Mouse (Mus musculus): ENCODE results near the gene Emilin1.

DNA sequence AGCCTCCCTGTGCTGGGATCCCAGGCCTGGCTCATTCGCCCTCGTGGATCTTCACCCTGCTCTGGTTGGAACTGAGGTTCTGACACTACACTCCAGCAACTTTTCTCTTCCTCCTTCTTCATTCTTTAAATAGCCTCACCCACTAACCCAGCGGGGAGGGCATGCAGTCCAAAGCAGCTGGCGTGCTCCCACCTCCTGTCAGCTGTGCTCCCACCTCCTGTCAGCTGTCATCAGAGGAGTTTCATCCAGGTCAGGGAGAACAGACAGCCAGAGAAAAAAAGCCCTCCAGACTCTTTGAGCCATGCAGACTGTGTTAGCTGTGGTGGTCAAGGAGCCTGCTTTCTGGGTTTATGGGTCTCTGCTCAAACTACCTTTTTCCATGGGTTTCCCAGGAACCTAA, 18.2 kb downstream of the Emilin1 start:
- TF ChIP-seq CTCF (conservative IDR thresholded peaks at IDR 0.05; ENCODE audit: insufficient read depth, insufficient read length, low read depth, low read length) (no peak), POLR2A (IDR thresholded peaks at IDR 0.05; ENCODE audit: low read depth, low read length) (no peak)
